Mouse (Mus musculus): Measurements from ENCODE around the gene Ror1. TPM values are rescaled to one million over a fixed set of nuclear protein-coding genes. Genes with fewer than 3 reads are reported as not detected.

Ror1 gene
- under 1 TPM; 0.59 to 0.93 TPM for total RNA-seq (2021)

DNA sequence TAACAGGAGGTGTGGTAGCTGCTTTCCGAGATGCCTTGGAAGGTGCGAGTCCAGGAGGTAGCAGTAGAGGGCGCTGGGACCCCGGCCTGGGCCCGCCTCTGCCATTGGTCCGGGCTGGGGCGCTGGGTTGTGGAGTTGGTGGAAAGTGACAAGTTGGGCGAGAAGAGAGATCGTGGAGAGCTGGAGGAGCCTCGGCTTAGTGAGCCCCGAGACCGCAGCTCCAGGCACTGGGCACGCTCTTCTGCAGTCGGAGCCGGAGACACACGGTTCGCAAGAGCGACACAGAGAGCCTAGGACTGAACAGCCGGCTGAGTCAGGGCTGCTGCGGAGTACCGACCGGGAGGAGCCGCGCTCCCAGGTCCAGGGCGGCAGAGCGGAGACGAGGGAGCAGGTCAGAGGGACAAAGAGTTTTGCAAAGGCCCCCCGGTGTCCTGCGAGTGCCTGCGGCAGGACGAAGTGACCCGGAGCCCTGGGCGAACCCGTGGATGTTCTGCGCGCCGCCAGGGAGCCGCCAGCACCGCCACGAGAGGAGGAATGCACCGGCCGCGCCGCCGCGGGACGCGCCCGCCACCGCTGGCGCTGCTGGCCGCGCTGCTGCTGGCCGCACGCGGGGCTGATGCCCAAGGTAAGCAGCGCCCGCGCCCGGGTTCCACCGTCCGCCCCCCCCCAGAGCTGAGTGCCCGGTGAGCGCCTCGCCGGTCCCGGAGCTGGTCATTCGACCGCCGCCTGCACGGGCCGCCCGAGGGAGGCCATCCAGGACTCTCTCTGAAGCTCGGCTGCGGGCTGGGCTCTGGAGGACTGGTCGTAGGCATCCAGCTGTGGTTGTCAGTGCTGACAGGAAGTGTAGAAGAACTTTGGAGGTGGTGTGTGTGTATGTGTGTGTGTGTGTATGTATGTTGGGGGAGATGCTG, at the start of gene Ror1:
Ror1 (plus strand) TSS at position 107 of the 911 bp plus-strand sequence.
- intact Hi-C loops (cut with DNase I): loop anchor here (2.0 to 5.0 kb wide), 2 partner anchors 311 to 441 kb away; no protein-coding TSS in a partner anchor
- peak; percentile 77 to 84 for DNase-seq (ENCODE audit: low spot score in 2 of 2)

DNA sequence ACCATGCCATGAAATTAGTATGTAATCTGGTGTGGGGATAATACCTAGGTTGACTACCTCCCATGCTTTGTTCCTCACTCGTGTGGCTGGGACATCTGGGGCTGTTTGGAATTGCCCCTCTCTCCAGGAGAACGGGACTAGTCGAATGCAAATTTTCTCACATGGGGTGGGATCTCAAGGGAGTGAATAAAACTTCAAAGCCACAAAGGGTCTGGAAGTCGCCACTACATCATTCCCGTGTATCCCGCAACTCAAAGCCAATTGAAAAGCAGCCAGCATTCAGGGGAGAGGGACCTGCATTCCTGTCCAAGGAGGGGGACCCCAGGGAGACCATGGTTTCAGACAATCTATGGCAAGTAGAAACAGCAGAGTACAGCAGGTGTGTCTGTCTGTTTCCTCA, 48.5 kb upstream of the Ror1 start:
- no peak for DNase-seq (ENCODE audit: low spot score in 2 of 2)
- intact Hi-C loops (cut with DNase I): no loop called here

- intact Hi-C loops (cut with DNase I): no loop called here
- no peak for DNase-seq (ENCODE audit: low spot score in 2 of 2)
Observed at GRCm38 (mm10) chr4:100048351-100048950, 47.1 kb upstream of the Ror1 start.

GRCm38 (mm10) chr4:100051767-100052166, 43.8 kb upstream of the Ror1 start:
- no peak for DNase-seq (ENCODE audit: low spot score in 2 of 2)

DNA sequence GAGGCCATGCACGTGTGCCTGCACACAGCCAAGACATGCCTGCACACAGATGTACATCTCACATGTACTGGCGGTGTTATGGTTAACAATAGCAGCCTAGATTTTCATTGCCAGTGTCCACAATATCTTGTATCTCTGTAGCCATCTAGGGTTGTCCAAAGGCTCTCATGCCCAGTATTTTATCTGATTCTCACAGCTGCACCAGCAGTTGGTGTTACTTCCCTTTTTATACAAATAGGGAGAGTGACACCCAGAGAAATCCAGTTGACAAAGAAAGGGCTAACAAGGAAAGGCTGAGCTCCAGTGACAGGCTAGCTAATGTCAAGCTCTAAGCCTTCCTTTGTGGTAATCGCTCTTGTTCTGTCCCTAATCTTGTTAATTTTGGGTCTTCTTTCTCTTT, 43.3 kb upstream of the Ror1 start:
- intact Hi-C loops (cut with DNase I): no loop called here
- DNase-seq (ENCODE audit: low spot score in 2 of 2): no peak

More at GRCm38 (mm10) chr4:100051767-100052166, 43.8 kb upstream of the Ror1 start:
- intact Hi-C loops (cut with DNase I): no loop called here

DNA sequence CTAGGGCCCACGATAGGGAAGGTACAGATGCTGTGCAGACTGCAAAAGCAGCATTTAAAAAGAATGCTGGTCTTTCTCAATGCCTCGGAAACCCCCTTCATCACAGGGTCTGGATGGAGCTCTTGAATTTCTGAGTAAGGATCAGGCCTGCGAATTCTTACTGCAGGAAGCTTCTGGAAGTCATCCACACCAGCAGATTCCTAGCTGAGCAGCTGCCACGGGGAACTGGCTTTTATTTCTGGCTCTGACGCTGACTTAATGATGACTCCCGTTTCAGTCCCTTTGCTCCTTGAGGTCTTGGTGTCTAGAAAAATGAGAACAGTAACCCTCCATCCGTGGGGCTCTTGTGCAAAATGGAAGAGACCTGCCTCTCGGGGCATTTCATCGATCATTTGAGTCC, 39.5 kb upstream of the Ror1 start:
- no peak for DNase-seq (ENCODE audit: low spot score in 2 of 2)
- intact Hi-C loops (cut with DNase I): no loop called here

GRCm38 (mm10) chr4:100056446-100056845, 39.1 kb upstream of the Ror1 start:
- intact Hi-C loops (cut with DNase I): no loop called here
- no peak for DNase-seq (ENCODE audit: low spot score in 2 of 2)

- DNase-seq (ENCODE audit: low spot score in 2 of 2): no peak
- intact Hi-C loops (cut with DNase I): no loop called here
Observed at GRCm38 (mm10) chr4:100057381-100057780, 38.2 kb upstream of the Ror1 start.

- no peak for DNase-seq (ENCODE audit: low spot score in 2 of 2)
- intact Hi-C loops (cut with DNase I): no loop called here
Observed at GRCm38 (mm10) chr4:100058631-100059030, 37.0 kb upstream of the Ror1 start.

GRCm38 (mm10) chr4:100059811-100060210, 35.8 kb upstream of the Ror1 start:
- intact Hi-C loops (cut with DNase I): no loop called here
- DNase-seq (ENCODE audit: low spot score in 2 of 2): no peak

DNA sequence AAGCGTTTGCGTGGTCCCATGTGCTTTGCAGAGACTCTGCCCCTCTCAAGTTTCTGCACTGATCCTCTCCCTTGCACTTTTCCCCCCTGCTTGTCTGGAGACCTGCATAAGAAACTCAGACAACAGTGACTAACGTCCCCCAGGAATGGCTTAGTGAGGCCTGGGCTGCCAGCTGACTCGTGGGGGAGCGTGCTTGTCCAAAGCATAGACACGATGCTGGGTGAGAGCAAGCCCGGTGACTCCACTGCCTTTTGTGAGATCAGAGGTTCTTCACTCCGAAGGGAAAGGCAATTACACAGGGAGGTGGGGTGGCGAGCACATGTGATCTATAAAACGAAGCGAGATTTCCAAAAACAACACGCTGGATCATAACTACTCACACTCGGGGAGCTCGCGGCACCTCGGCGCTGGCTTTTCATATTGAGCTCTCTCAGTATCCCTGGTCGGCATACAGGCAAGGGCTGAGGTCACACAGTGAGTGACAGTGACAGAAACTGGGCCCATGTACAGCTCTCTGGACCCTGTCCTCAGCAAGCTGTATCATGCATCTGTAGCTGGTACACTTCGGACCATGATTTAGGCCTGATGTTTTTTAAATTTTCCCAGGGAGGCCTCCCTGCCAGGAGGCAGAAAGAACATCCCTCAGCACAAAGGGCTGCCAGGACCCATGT, 34.1 kb upstream of the Ror1 start:
- no peak for DNase-seq (ENCODE audit: low spot score in 2 of 2)
- intact Hi-C loops (cut with DNase I): no loop called here

DNA sequence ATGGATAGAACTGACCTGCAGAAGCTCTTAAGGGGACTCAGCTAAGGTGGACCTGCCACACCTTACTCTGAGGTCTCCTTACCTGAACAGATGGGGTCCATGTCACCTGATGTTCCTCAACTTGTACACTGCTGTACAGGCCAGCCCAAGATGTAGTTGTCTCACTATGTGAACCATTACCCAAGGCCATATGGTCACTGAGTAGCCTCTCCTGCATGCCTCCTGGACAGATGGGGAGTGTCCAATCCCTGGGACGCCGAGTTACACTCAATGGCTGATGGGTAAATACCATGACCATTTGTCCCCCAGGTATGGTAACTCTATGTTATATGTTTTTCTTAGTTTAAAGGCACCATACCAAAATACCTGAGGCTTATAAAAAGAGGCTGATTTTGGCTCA, 29.9 kb upstream of the Ror1 start:
- DNase-seq (ENCODE audit: low spot score in 2 of 2): no peak
- intact Hi-C loops (cut with DNase I): no loop called here

GRCm38 (mm10) chr4:100070101-100070500, 25.5 kb upstream of the Ror1 start:
- intact Hi-C loops (cut with DNase I): no loop called here

DNA sequence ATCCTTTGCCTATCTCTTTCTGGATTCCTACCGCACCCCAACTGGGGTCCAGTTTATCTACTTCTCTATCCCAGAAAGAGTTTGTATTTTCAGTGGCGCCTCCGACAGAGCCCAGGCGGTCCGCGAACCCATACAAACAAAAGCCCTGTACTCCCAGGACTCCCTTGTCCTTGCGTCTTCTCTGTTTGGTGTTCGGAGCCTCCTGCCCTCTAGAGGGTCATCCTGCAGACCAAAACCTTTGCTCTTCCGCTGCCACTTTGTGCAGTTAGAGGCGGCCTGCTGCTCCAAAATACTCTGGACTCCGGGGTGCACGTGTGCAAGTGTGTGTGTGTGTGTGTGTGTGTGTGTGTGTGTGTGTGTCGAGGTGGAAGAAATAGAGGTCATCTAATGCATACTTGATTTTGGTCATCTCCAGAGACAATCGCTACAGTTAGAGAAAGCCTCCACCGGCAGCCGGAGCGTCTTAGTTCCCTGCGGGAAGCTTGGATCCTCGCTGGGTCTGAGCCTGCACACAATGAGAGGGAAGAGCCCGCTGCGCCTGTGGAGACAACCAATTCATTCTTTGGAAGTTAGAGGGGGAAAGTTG, 1.1 kb downstream of the Ror1 start:
- no peak for DNase-seq (ENCODE audit: low spot score in 2 of 2)
- intact Hi-C loops (cut with DNase I): loop anchor here (5.0 kb wide), 1 partner anchor 441 kb away; no protein-coding TSS in a partner anchor

More at GRCm38 (mm10) chr4:100070101-100070500, 25.5 kb upstream of the Ror1 start:
- DNase-seq (ENCODE audit: low spot score in 2 of 2): no peak

DNA sequence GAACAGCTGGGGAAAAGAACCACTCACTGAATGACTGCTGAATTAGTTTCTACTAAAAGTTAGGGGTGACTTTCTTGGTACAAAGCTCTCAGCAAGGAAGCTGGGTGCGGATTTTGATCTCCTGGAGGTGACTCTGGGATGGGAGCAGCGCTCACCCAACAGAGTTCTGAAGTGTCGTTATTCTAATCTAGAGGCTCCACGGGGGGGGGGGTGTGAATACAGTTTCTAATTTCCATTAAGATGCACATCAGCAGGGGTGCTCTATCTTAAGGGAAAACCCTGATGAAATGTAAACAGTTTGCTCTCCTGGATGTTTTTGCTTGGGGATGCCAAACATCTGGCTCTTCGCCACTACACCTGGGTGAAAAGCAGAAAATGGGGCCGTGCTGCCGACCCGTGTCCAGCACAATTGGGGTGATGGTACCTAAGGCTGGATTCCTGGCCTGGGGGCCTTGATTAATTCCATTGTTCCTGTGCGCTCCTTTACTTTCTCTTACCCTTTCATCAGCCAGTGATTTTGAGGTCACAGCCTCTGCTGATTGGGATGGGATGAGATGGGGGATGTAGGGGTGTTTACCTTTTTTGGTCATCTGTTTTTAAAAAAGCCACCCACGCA, 1.9 kb downstream of the Ror1 start:
- intact Hi-C loops (cut with DNase I): loop anchor here (5.0 kb wide), 1 partner anchor 440 kb away; no protein-coding TSS in a partner anchor

DNA sequence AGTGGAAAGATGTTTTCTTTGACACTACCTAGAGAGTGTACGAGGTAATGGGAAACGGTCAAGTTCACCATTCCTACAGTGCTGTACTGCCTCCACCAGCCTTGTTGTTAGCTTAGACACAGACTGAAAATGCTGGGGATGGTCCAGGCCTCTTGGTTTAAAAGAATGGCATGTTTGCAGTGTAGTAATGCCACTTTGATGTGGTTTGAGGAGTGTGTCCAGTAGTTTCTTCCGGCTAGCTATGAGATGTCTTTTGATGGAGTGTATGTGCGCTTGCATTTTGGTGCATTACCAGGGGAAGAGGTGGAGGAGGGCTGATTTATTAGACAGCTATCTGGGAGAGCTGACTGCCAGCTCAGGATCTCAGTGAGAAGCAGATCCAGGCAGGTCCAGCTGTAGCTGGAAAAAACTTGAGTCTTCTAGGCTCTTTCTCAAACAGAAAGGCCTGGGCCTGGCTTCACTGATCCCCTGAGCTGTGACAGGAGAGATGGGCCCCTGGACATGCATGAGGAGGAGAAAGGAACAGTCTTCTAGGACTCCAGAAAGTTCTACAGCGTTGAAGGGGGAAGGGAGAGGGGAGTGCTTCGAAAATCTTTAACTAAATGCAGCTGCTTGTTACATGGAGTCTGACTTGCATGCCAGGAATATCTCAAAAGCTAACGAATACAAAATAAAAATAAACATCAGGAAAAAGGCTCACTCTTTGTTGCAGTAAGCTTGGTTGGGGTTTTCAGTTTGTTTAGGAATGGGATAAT, 5.7 kb downstream of the Ror1 start:
- intact Hi-C loops (cut with DNase I): no loop called here
- DNase-seq (ENCODE audit: low spot score in 2 of 2): no peak

More for the DNA sequence above, 1.9 kb downstream of the Ror1 start:
- no peak for DNase-seq (ENCODE audit: low spot score in 2 of 2)

DNA sequence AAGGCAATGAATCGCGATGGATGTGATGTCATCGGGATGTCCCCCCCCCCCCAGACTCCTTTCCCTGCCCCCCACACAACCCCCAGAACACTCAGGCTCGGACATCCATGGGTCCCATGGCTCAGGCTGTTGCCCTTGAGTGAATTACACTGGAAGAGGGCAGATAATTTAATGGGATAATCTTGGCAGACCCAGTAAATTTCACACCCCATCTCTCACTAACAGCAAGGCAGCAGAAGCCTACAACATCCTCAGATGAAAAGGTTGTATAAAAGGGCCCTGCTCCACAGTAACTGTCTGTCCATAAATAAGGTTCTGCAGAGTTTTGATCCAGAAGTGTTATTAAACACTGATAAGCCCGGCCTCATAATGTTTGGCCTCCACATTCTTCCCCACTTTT, 6.3 kb downstream of the Ror1 start:
- no peak for DNase-seq (ENCODE audit: low spot score in 2 of 2)
- intact Hi-C loops (cut with DNase I): no loop called here

- intact Hi-C loops (cut with DNase I): no loop called here
Observed at GRCm38 (mm10) chr4:100104241-100104640, 8.7 kb downstream of the Ror1 start.

DNA sequence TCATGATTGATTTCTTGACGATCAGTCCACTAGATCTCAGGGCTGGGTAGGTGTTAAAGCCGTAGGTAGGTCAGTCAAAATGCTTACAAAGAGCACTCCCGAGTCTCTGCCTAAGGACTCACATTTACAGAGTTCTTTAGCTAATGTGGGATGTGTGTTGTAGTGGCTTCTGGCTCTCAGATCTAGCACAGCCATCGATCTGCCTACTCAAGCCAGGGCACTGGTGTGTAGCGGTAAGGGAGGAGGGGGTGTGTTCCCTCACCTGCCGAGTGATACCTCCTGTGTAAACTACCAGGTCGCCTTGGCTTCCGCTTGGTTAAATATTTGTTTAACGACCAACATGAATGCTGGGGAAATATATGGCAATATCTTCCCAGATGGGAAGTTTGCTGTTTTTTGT, 12.0 kb downstream of the Ror1 start:
- no peak for DNase-seq (ENCODE audit: low spot score in 2 of 2)
- intact Hi-C loops (cut with DNase I): no loop called here

More at GRCm38 (mm10) chr4:100104241-100104640, 8.7 kb downstream of the Ror1 start:
- no peak for DNase-seq (ENCODE audit: low spot score in 2 of 2)

All from left cerebral cortex, postnatal 36 days (tissue).